Mouse (Mus musculus): Measurements from ENCODE around the gene 4930469K13Rik. TPM values are rescaled to one million over a fixed set of nuclear protein-coding genes. Genes with fewer than 3 reads are reported as not detected.
A peak's percentile ranks its signal among the peaks of the same experiment; 100 is the strongest.

The 4930469K13Rik gene
- polyA plus RNA-seq, 1 experiment from 2014 or later, result not detected

- ATAC-seq, result peak; percentile 47
- H3K9me3 ChIP-seq, result no peaks in the 10 kb centered on the region
- 30% methylated on average over 7 of the region's 7 CpGs for WGBS
- H3K27me3 ChIP-seq (replicated peaks), result no peaks in the 10 kb centered on the region
- no peaks in the 10 kb centered on the region for H3K36me3 ChIP-seq
- H3K4me3 ChIP-seq (replicated peaks), result no peak overlapping the region
- peak overlapping the region; percentile 59; the same call in 1 of the 2 replicates for H3K27ac ChIP-seq
- H3K9ac ChIP-seq, result no peak overlapping the region
- no peak overlapping the region for H3K4me2 ChIP-seq (replicated peaks)
- peaks cover 3% of the 10 kb centered on the region for H3K4me1 ChIP-seq (replicated peaks)
Observed at GRCm38 (mm10) chr11:33962178-33962577, 136.2 kb downstream of the 4930469K13Rik start.

- no peaks in the 10 kb centered on the region for H3K36me3 ChIP-seq
- 88% methylated on average over 8 of the region's 8 CpGs for WGBS
Observed at GRCm38 (mm10) chr11:33958713-33959112, 139.6 kb downstream of the 4930469K13Rik start.

GRCm38 (mm10) chr11:33957595-33957994 lies 140.8 kb downstream of the 4930469K13Rik start:
- Histone ChIP-seq H3K9me3 (no peaks in the 10 kb centered on the region), H3K9ac (no peak overlapping the region), H3K36me3 (no peaks in the 10 kb centered on the region), H3K4me3 (replicated peaks) (no peak overlapping the region), H3K4me1 (replicated peaks) (peaks cover 1% of the 10 kb centered on the region; the same call in 1 of the 2 replicates), H3K4me2 (replicated peaks) (no peak overlapping the region), H3K27me3 (replicated peaks) (no peaks in the 10 kb centered on the region), H3K27ac (no peak overlapping the region)
- no peak for ATAC-seq
- WGBS, result 79% methylated on average over 6 of the region's 6 CpGs

More at GRCm38 (mm10) chr11:33958713-33959112, 139.6 kb downstream of the 4930469K13Rik start:
- Histone ChIP-seq H3K4me2 (replicated peaks) (no peak overlapping the region), H3K4me1 (replicated peaks) (peaks cover 3% of the 10 kb centered on the region), H3K4me3 (replicated peaks) (no peak overlapping the region), H3K9ac (no peak overlapping the region), H3K9me3 (no peaks in the 10 kb centered on the region), H3K27ac (no peak overlapping the region), H3K27me3 (replicated peaks) (no peaks in the 10 kb centered on the region)
- no peak for ATAC-seq

- Histone ChIP-seq H3K4me1 (replicated peaks) (peaks cover 9% of the 10 kb centered on the region; the same call in 1 of the 2 replicates), H3K9ac (no peak overlapping the region), H3K36me3 (no peaks in the 10 kb centered on the region), H3K27ac (no peak overlapping the region), H3K4me3 (replicated peaks) (no peak overlapping the region), H3K27me3 (replicated peaks) (no peaks in the 10 kb centered on the region), H3K4me2 (replicated peaks) (no peak overlapping the region), H3K9me3 (no peaks in the 10 kb centered on the region)
- ATAC-seq, result no peak
- WGBS, result 78% methylated on average over 5 of the region's 5 CpGs
Observed at GRCm38 (mm10) chr11:33956623-33957022, 141.7 kb downstream of the 4930469K13Rik start.

- peaks cover 9% of the 10 kb centered on the region; the same call in 1 of the 2 replicates for H3K4me1 ChIP-seq (replicated peaks)
- H3K27ac ChIP-seq, result no peak overlapping the region
- H3K27me3 ChIP-seq (replicated peaks), result no peaks in the 10 kb centered on the region
- no peak for ATAC-seq
- no peak overlapping the region for H3K4me3 ChIP-seq (replicated peaks)
- no peaks in the 10 kb centered on the region for H3K36me3 ChIP-seq
- no peak overlapping the region for H3K9ac ChIP-seq
- no peak overlapping the region for H3K4me2 ChIP-seq (replicated peaks)
- H3K9me3 ChIP-seq, result no peaks in the 10 kb centered on the region
- WGBS, result 51% methylated on average over 4 of the region's 4 CpGs
Observed at GRCm38 (mm10) chr11:33955982-33956381, 142.4 kb downstream of the 4930469K13Rik start.

GRCm38 (mm10) chr11:33951684-33952625 lies 146.4 kb downstream of the 4930469K13Rik start:
- no peaks in the 10 kb centered on the region for H3K9me3 ChIP-seq
- 75% methylated on average over 8 of the region's 8 CpGs for WGBS
- H3K36me3 ChIP-seq, result no peaks in the 10 kb centered on the region
- no peak overlapping the region for H3K4me2 ChIP-seq (replicated peaks)
- 0 out of 2 replicates have a peak overlapping the region, but pooled peaks have one; percentile 6 for H3K27ac ChIP-seq
- no peak overlapping the region for H3K9ac ChIP-seq
- H3K27me3 ChIP-seq (replicated peaks), result no peaks in the 10 kb centered on the region
- H3K4me1 ChIP-seq (replicated peaks), result peaks cover 9% of the 10 kb centered on the region; the same call in 1 of the 2 replicates
- no peak overlapping the region for H3K4me3 ChIP-seq (replicated peaks)
- peak; percentile 66 for ATAC-seq

- Histone ChIP-seq H3K9ac (no peak overlapping the region), H3K27ac (no peak overlapping the region), H3K9me3 (no peaks in the 10 kb centered on the region), H3K4me1 (replicated peaks) (peaks cover 9% of the 10 kb centered on the region; the same call in 1 of the 2 replicates), H3K27me3 (replicated peaks) (no peaks in the 10 kb centered on the region), H3K4me3 (replicated peaks) (no peak overlapping the region), H3K4me2 (replicated peaks) (no peak overlapping the region), H3K36me3 (no peaks in the 10 kb centered on the region)
- ATAC-seq, result no peak
- WGBS, result 60% methylated on average over 5 of the region's 5 CpGs
Observed at GRCm38 (mm10) chr11:33951155-33951554, 147.2 kb downstream of the 4930469K13Rik start.

- H3K36me3 ChIP-seq, result no peaks in the 10 kb centered on the region
- H3K4me2 ChIP-seq (replicated peaks), result no peak overlapping the region
- no peak overlapping the region for H3K4me3 ChIP-seq (replicated peaks)
- 73% methylated on average over 4 of the region's 4 CpGs for WGBS
- no peak for ATAC-seq
- no peaks in the 10 kb centered on the region for H3K9me3 ChIP-seq
- H3K9ac ChIP-seq, result no peak overlapping the region
- no peaks in the 10 kb centered on the region for H3K27me3 ChIP-seq (replicated peaks)
- H3K4me1 ChIP-seq (replicated peaks), result no peaks in the 10 kb centered on the region
- H3K27ac ChIP-seq, result no peak overlapping the region
Observed at GRCm38 (mm10) chr11:33946501-33946900, 151.9 kb downstream of the 4930469K13Rik start.

- no peak for ATAC-seq
- H3K4me3 ChIP-seq (replicated peaks), result no peak overlapping the region
- no peak overlapping the region for H3K27ac ChIP-seq
- no peaks in the 10 kb centered on the region for H3K4me1 ChIP-seq (replicated peaks)
- WGBS, result 89% methylated on average over 9 of the region's 9 CpGs
- no peaks in the 10 kb centered on the region for H3K27me3 ChIP-seq (replicated peaks)
- H3K9me3 ChIP-seq, result no peaks in the 10 kb centered on the region
- H3K36me3 ChIP-seq, result no peaks in the 10 kb centered on the region
- H3K9ac ChIP-seq, result no peak overlapping the region
- H3K4me2 ChIP-seq (replicated peaks), result no peak overlapping the region
Observed at GRCm38 (mm10) chr11:33944786-33945328, 153.5 kb downstream of the 4930469K13Rik start.

GRCm38 (mm10) chr11:33944067-33944785 lies 154.1 kb downstream of the 4930469K13Rik start:
- no peak overlapping the region for H3K9ac ChIP-seq
- no peaks in the 10 kb centered on the region for H3K4me1 ChIP-seq (replicated peaks)
- WGBS, result 65% methylated on average over 4 of the region's 4 CpGs
- no peak overlapping the region for H3K4me3 ChIP-seq (replicated peaks)
- H3K27ac ChIP-seq, result no peak overlapping the region
- ATAC-seq, result no peak
- H3K27me3 ChIP-seq (replicated peaks), result no peaks in the 10 kb centered on the region
- H3K4me2 ChIP-seq (replicated peaks), result no peak overlapping the region
- H3K9me3 ChIP-seq, result no peaks in the 10 kb centered on the region
- H3K36me3 ChIP-seq, result no peaks in the 10 kb centered on the region

GRCm38 (mm10) chr11:33943565-33943964 lies 154.8 kb downstream of the 4930469K13Rik start:
- H3K27me3 ChIP-seq (replicated peaks), result no peaks in the 10 kb centered on the region
- no peaks in the 10 kb centered on the region for H3K9me3 ChIP-seq
- 76% methylated on average over 1 of the region's 1 CpGs for WGBS
- ATAC-seq, result no peak
- H3K9ac ChIP-seq, result no peak overlapping the region
- H3K4me1 ChIP-seq (replicated peaks), result no peaks in the 10 kb centered on the region
- no peak overlapping the region for H3K4me3 ChIP-seq (replicated peaks)
- no peak overlapping the region for H3K4me2 ChIP-seq (replicated peaks)
- no peaks in the 10 kb centered on the region for H3K36me3 ChIP-seq
- H3K27ac ChIP-seq, result no peak overlapping the region
